Mouse (Mus musculus) bone marrow macrophage, adult 2 months (primary cell): ENCODE measurements around the gene Numb.

Experiments
- CTCF ChIP-seq: IDR thresholded peaks from 2 replicates; pipeline ENCODE4 v1.5.1; 2012; ENCODE audit warnings: low read depth, mild to moderate bottlenecking, low read length, moderate library complexity
- POLR2A ChIP-seq: IDR thresholded peaks from 2 replicates; pipeline ENCODE4 v1.6.1; 2012; ENCODE audit warnings: mild to moderate bottlenecking, low read depth, low read length, borderline replicate concordance

DNA sequence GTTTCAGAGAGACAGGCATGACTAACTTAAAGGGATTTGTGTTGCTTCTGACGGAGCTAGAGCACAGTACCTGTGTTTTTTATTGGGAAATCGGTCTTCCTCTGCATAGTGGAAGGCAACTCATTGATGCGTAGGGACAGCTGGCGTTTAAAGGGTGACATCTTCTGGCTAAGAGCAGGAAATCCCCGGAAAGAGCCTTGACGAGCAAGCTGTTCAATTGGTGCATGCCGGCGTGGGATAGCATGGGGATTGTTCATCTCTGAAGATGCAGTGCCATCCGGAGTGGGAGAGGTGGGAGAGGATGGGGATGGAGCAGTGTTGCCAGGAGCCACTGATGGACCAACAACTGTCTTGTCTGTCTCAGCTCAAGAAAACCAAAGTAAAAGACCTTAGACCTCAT, 120.8 kb downstream of the Numb start:
- TF ChIP-seq POLR2A (no peak), CTCF (no peak)
